In the genomic region with DNA sequence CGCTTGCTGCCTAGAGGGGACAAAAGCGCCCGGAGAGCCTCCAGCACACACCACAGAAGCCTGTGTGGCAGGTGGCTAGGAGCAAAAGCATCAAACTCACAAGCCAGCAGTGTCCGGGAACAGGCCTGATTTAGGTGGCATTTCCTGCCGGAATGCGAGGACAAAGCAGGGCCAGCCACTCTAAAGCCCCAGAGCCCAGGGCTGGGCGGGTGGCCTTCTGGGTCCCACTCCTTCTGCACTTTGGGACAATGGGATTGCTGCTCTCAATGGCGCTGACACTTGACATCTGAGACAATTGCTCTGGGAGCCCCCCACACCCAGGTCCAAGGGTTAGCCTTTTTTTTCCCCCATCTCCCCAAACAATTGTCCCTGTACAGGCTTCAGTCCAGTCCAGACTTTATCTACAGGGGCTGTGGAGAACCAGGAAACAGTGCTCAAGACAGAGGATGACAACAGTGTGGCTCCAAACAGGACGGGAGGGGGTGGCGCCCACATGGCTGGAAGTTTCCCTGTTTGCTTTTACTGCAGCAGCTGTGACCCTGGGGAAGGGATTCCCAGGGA, we compare ENCODE assay signal across 8 mouse cellular contexts. TPM values are rescaled to one million over a fixed set of nuclear protein-coding genes. Genes with fewer than 3 reads are reported as not detected.
DNase-seq lines count a peak whose midpoint lies in the region; ATAC-seq and TF ChIP-seq lines count a peak whose summit lies in the region.

No protein-coding gene starts in this region.

- peak overlapping the region; percentile 58 for H3K27ac ChIP-seq in embryonic facial prominence, embryonic 14.5 days (replicated peaks; ENCODE audit: low read depth, low read length)

- H3K4me3 ChIP-seq in embryonic facial prominence, embryonic 14.5 days (ENCODE audit: low read depth, low read length) = no peak overlapping the region

- no peaks in the 10 kb centered on the region for H3K27me3 ChIP-seq in embryonic facial prominence, embryonic 14.5 days (replicated peaks; ENCODE audit: control insufficient read depth, insufficient read depth, low read length)

- no peaks in the 10 kb centered on the region for H3K9me3 ChIP-seq in embryonic facial prominence, embryonic 14.5 days (ENCODE audit: control insufficient read depth, low read length)

- no peak for ATAC-seq in embryonic facial prominence, embryonic 14.5 days (ENCODE audit: low read depth)

- TF ChIP-seq CTCF in brain, embryonic 14.5 days (IDR thresholded peaks at IDR 0.05; ENCODE audit: borderline replicate concordance, extremely low read depth, insufficient read depth, insufficient read length) = no peak

- 51% methylated on average over 10 of the region's 10 CpGs for WGBS in embryonic facial prominence, embryonic 14.5 days

- H3K9ac ChIP-seq in embryonic facial prominence, embryonic 14.5 days (ENCODE audit: low read depth, low read length) = 0 out of 2 replicates have a peak overlapping the region, but pooled peaks have one; percentile 6

- no peak for TF ChIP-seq POLR2A in brain, embryonic 14.5 days (IDR thresholded peaks at IDR 0.05; ENCODE audit: borderline replicate concordance, extremely low read depth, insufficient read depth, insufficient read length, poor library complexity, severe bottlenecking)

- DNase-seq in brain, embryonic 14.5 days (ENCODE audit: low read depth) = peak; percentile 62
- DNase-seq in embryonic facial prominence, embryonic 14.5 days (ENCODE audit: low spot score) = no peak
- DNase-seq in kidney, adult 18-20 months = peak; percentile 46
- peak; percentile 69 for DNase-seq in lung, postnatal 10 days
- no peak for DNase-seq in urinary bladder, postnatal 14 days (ENCODE audit: low spot score)
- no peak for DNase-seq in frontal cortex, postnatal 10 days (ENCODE audit: low spot score in 2 of 2)
- DNase-seq in gastrocnemius, postnatal 36 days = no peak
- DNase-seq in frontal cortex, postnatal 14 days (ENCODE audit: low spot score in 2 of 2) = no peak

- no peaks in the 10 kb centered on the region for H3K36me3 ChIP-seq in embryonic facial prominence, embryonic 14.5 days (ENCODE audit: control insufficient read depth, insufficient read depth, low read length)

- no peak overlapping the region for H3K4me2 ChIP-seq in embryonic facial prominence, embryonic 14.5 days (ENCODE audit: low read depth, low read length)

- intact Hi-C loops in gastrocnemius, postnatal 36 days (cut with DNase I) = no loop called here

- H3K4me1 ChIP-seq in embryonic facial prominence, embryonic 14.5 days (ENCODE audit: control insufficient read depth, insufficient read depth, low read length) = peaks cover 9% of the 10 kb centered on the region; the same call in 1 of the 2 replicates

RNA-seq across cellular contexts. Expression of a gene that starts 56.1 kb away (rescaled TPM):
- polyA plus RNA-seq in brain, embryonic 14.5 days (2012; rRNA removed) = 49.4 and 55.7 TPM in 2 replicates
- polyA plus RNA-seq in embryonic facial prominence, embryonic 14.5 days (2014; fragmentation: Nextera tagmentation; extraction: Ambion mirVana) = 22.7 and 26.6 TPM in 2 replicates
- 1 to 10 TPM; 3.7 to 5.0 TPM for total RNA-seq in gastrocnemius, postnatal 36 days (2021)

Comparison
In these comparisons a context has a peak if more than half of its experiments do, and no peak if none do; other contexts are left out.
1. DNase-seq: peak in brain, embryonic 14.5 days (single experiment), kidney, adult 18-20 months (single experiment) and lung, postnatal 10 days (single experiment); none in embryonic facial prominence, embryonic 14.5 days (single experiment), urinary bladder, postnatal 14 days (single experiment), frontal cortex, postnatal 10 days (0 of 2), gastrocnemius, postnatal 36 days (0 of 2) and frontal cortex, postnatal 14 days (0 of 2).